Mouse (Mus musculus) hindbrain, embryonic 12.5 days (tissue): Measurements from ENCODE around the gene Sgf29. TPM values are rescaled to one million over a fixed set of nuclear protein-coding genes. Genes with fewer than 3 reads are reported as not detected.

Experiments
- polyA plus RNA-seq: library from polyadenylated mRNA; unstranded; fragments of >200 nt; fragmentation: Nextera tagmentation; extraction: Ambion mirVana; gene quantifications from 2 replicates; pipeline ENCODE4 v1.2.1, GENCODE M21; 2016

Gene Sgf29
- polyA plus RNA-seq, 1 experiment from 2014 or later, result 40.6 TPM

Other genes with a start within 250 kb of the Sgf29 start
- gene Cd19, start 234.4 kb upstream of the Sgf29 start, polyA plus RNA-seq, result not detected in 2 replicates
- 31.1 and 32.1 TPM in 2 replicates for gene Rabep2, start 220.6 kb upstream of the Sgf29 start, polyA plus RNA-seq
- 4.1 and 16.7 TPM in 2 replicates for gene Atp2a1, start 186.2 kb upstream of the Sgf29 start, polyA plus RNA-seq
- 63.5 and 65.8 TPM in 2 replicates for gene Sh2b1, start 173.9 kb upstream of the Sgf29 start, polyA plus RNA-seq
- 113 and 116 TPM in 2 replicates for gene Tufm, start 161.9 kb upstream of the Sgf29 start, polyA plus RNA-seq
- gene Atxn2l, start 145.9 kb upstream of the Sgf29 start, polyA plus RNA-seq, result 76.8 and 90.1 TPM in 2 replicates
- 201 and 206 TPM in 2 replicates for gene Eif3c, start 82.9 kb upstream of the Sgf29 start, polyA plus RNA-seq
- 0.39 and 0.43 TPM in 2 replicates for gene Apobr, start 64.4 kb upstream of the Sgf29 start, polyA plus RNA-seq
- gene Cln3, start 63.5 kb upstream of the Sgf29 start, polyA plus RNA-seq, result 31.7 and 33.7 TPM in 2 replicates
- not detected in 2 replicates for gene Il27, start 54.4 kb upstream of the Sgf29 start, polyA plus RNA-seq
- 2.8 and 3.8 TPM in 2 replicates for gene Nupr1, start 18.4 kb upstream of the Sgf29 start, polyA plus RNA-seq
- 0.65 and 1.4 TPM in 2 replicates for gene Sult1a1, start 27.1 kb downstream of the Sgf29 start, polyA plus RNA-seq
- 121 and 147 TPM in 2 replicates for gene Bola2, start 46.1 kb downstream of the Sgf29 start, polyA plus RNA-seq
- gene Slx1b, start 46.5 kb downstream of the Sgf29 start, polyA plus RNA-seq, result 15.3 and 17.1 TPM in 2 replicates
- gene Coro1a, start 58.5 kb downstream of the Sgf29 start, polyA plus RNA-seq, result 53.6 and 56.9 TPM in 2 replicates
- gene Mapk3, start 110.3 kb downstream of the Sgf29 start, polyA plus RNA-seq, result 63.6 and 67.8 TPM in 2 replicates
- 1.4 TPM in 2 replicates for gene Gdpd3, start 117.0 kb downstream of the Sgf29 start, polyA plus RNA-seq
- 140 and 144 TPM in 2 replicates for gene Ypel3, start 127.6 kb downstream of the Sgf29 start, polyA plus RNA-seq
- gene Tbx6, start 132.2 kb downstream of the Sgf29 start, polyA plus RNA-seq, result 0.48 and 1.1 TPM in 2 replicates
- gene Ppp4c, start 143.2 kb downstream of the Sgf29 start, polyA plus RNA-seq, result 286 and 294 TPM in 2 replicates
- gene Fam57b, start 148.4 kb downstream of the Sgf29 start, polyA plus RNA-seq, result 23.7 and 24.9 TPM in 2 replicates
- not detected in 2 replicates for gene 4930451I11Rik, start 182.3 kb downstream of the Sgf29 start, polyA plus RNA-seq
- 4.3 and 4.4 TPM in 2 replicates for gene Doc2a, start 198.1 kb downstream of the Sgf29 start, polyA plus RNA-seq
- 30.5 and 35.4 TPM in 2 replicates for gene Hirip3, start 212.7 kb downstream of the Sgf29 start, polyA plus RNA-seq
- 89.0 and 92.6 TPM in 2 replicates for gene Ino80e, start 213.1 kb downstream of the Sgf29 start, polyA plus RNA-seq
- 63.5 and 66.6 TPM in 2 replicates for gene Taok2, start 235.4 kb downstream of the Sgf29 start, polyA plus RNA-seq